Mouse (Mus musculus) intestine, postnatal 0 days (tissue): ENCODE measurements around the gene Gm5089. TPM values are rescaled to one million over a fixed set of nuclear protein-coding genes. Genes with fewer than 3 reads are reported as not detected.

Source experiments
- ATAC-seq: fragments of 200-750 bp; cut with Nextera tagmentation; 2 replicates; pipeline ENCODE4 v1.8.0; 2017; ENCODE audit warnings: mild to moderate bottlenecking, moderate TSS enrichment, moderate library complexity
- H3K27ac ChIP-seq: fragments of 300-500 bp; sonication (generic); 2 replicates; pipeline ENCODE4 v1.5.1; 2014; ENCODE audit warnings: mild to moderate bottlenecking, low read depth, low read length, moderate library complexity
- H3K27me3 ChIP-seq: fragments of 300-500 bp; sonication (generic); replicated peaks from 2 replicates; pipeline ENCODE4 v1.6.1; 2014; ENCODE audit warnings: low read length, mixed read lengths; ENCODE audit not compliant: control insufficient read depth, insufficient read depth
- H3K36me3 ChIP-seq: fragments of 300-500 bp; sonication (generic); 2 replicates; pipeline ENCODE4 v1.6.1; 2014; ENCODE audit warnings: mild to moderate bottlenecking, moderate library complexity; ENCODE audit not compliant: control insufficient read depth, insufficient read depth
- H3K4me1 ChIP-seq: fragments of 300-500 bp; sonication (generic); replicated peaks from 2 replicates; pipeline ENCODE4 v1.6.1; 2014; ENCODE audit warnings: antibody characterized with exemption, low read length, mixed read lengths; ENCODE audit not compliant: control insufficient read depth, insufficient read depth
- H3K4me2 ChIP-seq: fragments of 300-500 bp; sonication (generic); replicated peaks from 2 replicates; pipeline ENCODE4 v1.6.1; 2014; ENCODE audit warnings: low read depth, mild to moderate bottlenecking, moderate library complexity
- H3K4me3 ChIP-seq: fragments of 300-500 bp; sonication (generic); 2 replicates; pipeline ENCODE4 v1.5.1; 2014; ENCODE audit warnings: low read depth, low read length
- H3K9ac ChIP-seq: fragments of 300-500 bp; sonication (generic); 2 replicates; pipeline ENCODE4 v1.6.1; 2014; ENCODE audit warnings: mild to moderate bottlenecking, low read depth, low read length
- H3K9me3 ChIP-seq: fragments of 300-500 bp; sonication (generic); 2 replicates; pipeline ENCODE4 v1.6.1; 2016; ENCODE audit warnings: mixed run types; ENCODE audit not compliant: control insufficient read depth
- CTCF ChIP-seq: sonication (generic); IDR thresholded peaks from 2 replicates; pipeline ENCODE4 v1.5.1; 2016; ENCODE audit warnings: low read depth, mild to moderate bottlenecking, control low read depth, antibody characterized with exemption, moderate library complexity
- WGBS: fragments of 180-500 bp; shearing (Covaris S2); extraction: QIAGEN DNeasy Blood & Tissue Kit; methylation state at CpG from one replicate; pipeline ENCODE4 v1.1.7; 2014; 5-methylcytosine and 5-hydroxymethylcytosine counted together
- polyA plus RNA-seq: library from polyadenylated mRNA; unstranded; fragments of >200 nt; fragmentation: Nextera tagmentation; extraction: Ambion mirVana; gene quantifications from 2 replicates; pipeline ENCODE4 v1.2.1, GENCODE M21; 2015

Gm5089 gene
- polyA plus RNA-seq, 1 experiment from 2014 or later = not detected

DNA sequence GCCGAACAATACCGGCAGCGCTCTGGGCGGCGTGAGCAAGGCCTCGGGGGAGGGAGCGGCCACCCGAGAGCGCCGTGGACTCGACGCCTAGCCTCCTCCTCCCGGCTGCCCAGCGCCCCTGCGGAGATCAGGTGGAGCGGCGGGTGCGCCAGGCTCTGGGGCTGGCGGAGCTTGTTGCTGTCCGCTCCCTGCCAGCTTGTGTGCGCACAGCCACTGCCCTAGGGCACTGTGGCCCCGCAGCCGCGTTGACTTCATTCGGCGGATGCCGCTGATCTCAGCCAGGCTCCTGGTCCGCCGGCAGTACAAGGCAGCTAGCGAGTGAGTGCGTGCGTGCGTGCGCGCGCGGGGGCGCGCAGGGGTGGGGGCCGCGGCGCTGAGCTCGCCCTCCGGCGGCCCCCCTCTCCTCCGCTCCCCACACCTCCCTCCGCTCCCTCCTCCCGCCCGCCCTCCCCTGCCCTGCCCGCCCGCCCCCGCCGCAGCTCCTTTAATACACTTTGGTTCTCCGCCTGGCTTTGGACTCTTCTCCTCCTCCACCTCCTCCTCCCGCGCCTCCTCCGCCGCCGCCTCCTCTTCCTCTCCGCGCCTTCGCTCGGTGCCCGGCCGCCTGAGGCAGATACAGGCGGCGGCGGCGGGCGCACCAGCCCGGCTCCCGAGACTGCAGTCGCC is 24.1 kb upstream of the Gm5089 start, which contains the start of gene Zic2:
Zic2 (plus strand) TSS at position 545 of the 666 bp plus-strand sequence.
- peaks cover 99% of the 10 kb centered on the region for H3K27me3 ChIP-seq

DNA sequence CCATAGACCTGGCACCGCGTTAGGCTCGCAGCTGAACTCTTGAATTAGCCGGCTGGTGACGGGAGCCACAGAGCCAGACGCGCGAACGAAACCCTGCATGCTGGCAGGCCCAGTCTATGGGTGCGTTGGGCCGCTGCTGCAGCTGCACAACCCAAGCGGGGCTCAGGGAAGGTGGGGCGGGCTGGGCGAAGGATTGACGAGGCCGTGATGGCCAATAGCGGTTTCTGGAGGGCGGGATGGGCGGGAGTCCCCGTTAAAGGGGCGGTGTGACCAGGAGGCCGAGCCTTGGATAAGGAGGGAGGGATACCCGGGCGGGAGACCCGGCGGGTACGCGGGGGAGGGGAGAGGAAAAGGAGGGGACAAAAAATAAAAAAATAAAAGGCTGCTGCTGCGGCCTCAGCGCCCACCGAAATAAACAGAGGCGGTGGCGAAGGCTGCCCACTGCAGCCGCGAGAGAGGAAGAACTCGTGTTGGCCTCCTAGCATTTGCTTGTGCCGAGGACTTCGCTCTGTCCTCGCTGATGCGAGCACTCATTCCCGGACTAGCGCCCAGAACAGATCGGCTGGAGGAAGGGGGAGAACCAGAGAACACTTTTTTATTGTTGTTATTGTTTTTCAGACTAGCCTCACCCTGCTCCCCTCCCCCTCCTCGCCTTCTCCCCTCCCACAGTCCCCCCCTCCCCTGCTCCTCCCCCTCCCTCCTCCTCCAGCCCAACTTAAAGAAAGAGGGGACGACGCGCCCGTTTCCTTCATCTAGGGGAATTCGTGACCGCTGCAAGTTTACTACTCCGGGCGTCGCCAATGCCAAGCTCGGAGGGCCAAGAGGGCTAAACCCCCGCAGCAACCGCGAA is 23.4 kb upstream of the Gm5089 start:
- H3K9me3 ChIP-seq = no peaks in the 10 kb centered on the region
- no peak for ATAC-seq
- H3K27me3 ChIP-seq = peaks cover 99% of the 10 kb centered on the region
- H3K9ac ChIP-seq = no peak overlapping the region
- peak overlapping the region; percentile 66 for H3K4me2 ChIP-seq
- under 1% methylated on average over 55 of the region's 57 CpGs for WGBS
- no peak overlapping the region for H3K27ac ChIP-seq
- H3K4me1 ChIP-seq = no peaks in the 10 kb centered on the region
- no peaks in the 10 kb centered on the region for H3K36me3 ChIP-seq
- H3K4me3 ChIP-seq = peak overlapping the region; percentile 43
- TF ChIP-seq CTCF = no peak

More for the DNA sequence above, 24.1 kb upstream of the Gm5089 start, which contains the start of gene Zic2:
- H3K9ac ChIP-seq = no peak within 1 kb of the TSS
- TF ChIP-seq CTCF = no peak
- no peaks in the 10 kb centered on the region for H3K4me1 ChIP-seq
- 2% methylated on average over 37 of the region's 73 CpGs for WGBS
- H3K4me3 ChIP-seq = peak within 1 kb of the TSS; percentile 43
- peak; percentile 35; the same call in 1 of the 2 replicates for ATAC-seq
- H3K4me2 ChIP-seq = peak within 1 kb of the TSS; percentile 66
- no peaks in the 10 kb centered on the region for H3K9me3 ChIP-seq
- H3K27ac ChIP-seq = no peak within 1 kb of the TSS
- no peaks in the 10 kb centered on the region for H3K36me3 ChIP-seq

DNA sequence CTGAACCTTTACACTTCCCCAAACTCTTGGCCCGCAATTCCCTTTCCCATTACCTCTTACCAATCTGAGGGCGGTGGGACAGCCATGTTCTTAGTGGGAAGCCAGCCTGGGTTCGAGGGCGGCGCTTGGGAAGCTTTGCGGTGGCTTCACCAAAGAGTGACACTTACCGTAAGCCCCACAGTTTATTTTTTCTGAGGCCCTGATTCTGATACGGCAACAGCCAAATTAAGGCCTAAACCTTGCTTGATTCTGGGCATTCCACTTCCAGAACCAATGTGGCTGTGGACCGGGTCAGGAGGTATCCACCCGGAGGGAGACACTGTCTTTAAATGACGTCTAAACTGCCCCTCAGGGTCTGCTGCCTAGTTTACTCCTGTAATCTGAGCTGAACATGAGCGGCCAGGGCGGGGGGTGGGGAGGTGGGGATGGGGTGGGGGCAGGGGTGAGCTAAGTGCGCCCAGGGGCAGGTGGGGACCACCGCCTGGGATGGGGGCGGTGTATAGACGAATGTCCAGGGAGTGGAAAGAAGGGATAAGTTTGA is 22.4 kb upstream of the Gm5089 start:
- H3K9me3 ChIP-seq = no peaks in the 10 kb centered on the region
- TF ChIP-seq CTCF = no peak
- H3K27me3 ChIP-seq = peaks cover 99% of the 10 kb centered on the region
- H3K4me2 ChIP-seq = no peak overlapping the region
- no peak for ATAC-seq
- H3K4me1 ChIP-seq = no peaks in the 10 kb centered on the region
- H3K27ac ChIP-seq = no peak overlapping the region
- no peak overlapping the region for H3K4me3 ChIP-seq
- H3K36me3 ChIP-seq = no peaks in the 10 kb centered on the region
- H3K9ac ChIP-seq = no peak overlapping the region
- 2% methylated on average over 17 of the region's 17 CpGs for WGBS

DNA sequence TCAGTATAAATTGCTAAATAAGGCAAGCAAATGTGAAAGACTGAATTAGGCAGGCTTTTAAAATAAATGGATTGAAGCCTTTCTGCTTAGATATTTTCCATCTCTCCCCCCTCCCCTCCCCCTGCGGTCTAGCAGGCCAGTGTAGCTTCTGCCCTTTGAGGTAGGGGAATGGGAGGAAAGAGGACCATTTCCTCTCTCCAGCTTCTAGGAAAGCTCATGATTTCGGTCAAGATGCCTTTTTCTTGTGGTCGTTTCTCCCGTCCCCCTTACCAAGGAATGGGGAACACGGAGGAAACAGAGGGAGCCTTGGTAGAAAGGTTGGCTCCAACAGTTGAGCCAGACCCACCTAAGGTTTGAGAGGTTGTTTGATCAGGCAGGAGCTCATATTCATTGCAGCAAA is 21.7 kb upstream of the Gm5089 start:
- H3K4me2 ChIP-seq = no peak overlapping the region
- H3K4me3 ChIP-seq = no peak overlapping the region
- no peak overlapping the region for H3K9ac ChIP-seq
- no peak for ATAC-seq
- no peaks in the 10 kb centered on the region for H3K36me3 ChIP-seq
- H3K27me3 ChIP-seq = peaks cover 99% of the 10 kb centered on the region
- H3K9me3 ChIP-seq = no peaks in the 10 kb centered on the region
- no peak for TF ChIP-seq CTCF
- H3K4me1 ChIP-seq = no peaks in the 10 kb centered on the region
- 3% methylated on average over 5 of the region's 5 CpGs for WGBS
- H3K27ac ChIP-seq = no peak overlapping the region

DNA sequence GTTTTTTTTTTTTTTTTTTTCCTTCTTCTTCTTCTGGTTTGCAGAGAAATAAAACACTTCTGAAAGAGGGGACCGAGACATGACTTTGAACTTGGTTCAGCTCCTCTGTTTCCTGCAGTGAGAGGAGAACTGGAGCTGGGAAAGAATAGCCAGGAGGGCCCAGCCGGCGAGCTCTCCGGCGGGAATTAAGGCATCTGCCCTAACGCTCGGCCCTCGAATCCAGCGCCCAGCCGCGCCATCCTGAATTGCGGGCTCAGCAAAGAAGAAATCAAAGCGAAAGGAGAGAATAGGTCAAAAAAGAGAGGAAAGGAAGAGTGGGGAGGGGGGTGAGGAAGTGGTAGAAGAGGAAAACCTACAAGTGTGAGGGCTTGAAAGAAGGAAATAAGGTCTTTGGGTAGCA is 21.2 kb upstream of the Gm5089 start:
- no peak for TF ChIP-seq CTCF
- Histone ChIP-seq H3K9me3 (no peaks in the 10 kb centered on the region), H3K9ac (no peak overlapping the region), H3K4me1 (no peaks in the 10 kb centered on the region), H3K27me3 (peaks cover 99% of the 10 kb centered on the region), H3K4me3 (no peak overlapping the region), H3K36me3 (no peaks in the 10 kb centered on the region), H3K27ac (no peak overlapping the region), H3K4me2 (no peak overlapping the region)
- no peak for ATAC-seq
- WGBS = 1% methylated on average over 13 of the region's 13 CpGs

DNA sequence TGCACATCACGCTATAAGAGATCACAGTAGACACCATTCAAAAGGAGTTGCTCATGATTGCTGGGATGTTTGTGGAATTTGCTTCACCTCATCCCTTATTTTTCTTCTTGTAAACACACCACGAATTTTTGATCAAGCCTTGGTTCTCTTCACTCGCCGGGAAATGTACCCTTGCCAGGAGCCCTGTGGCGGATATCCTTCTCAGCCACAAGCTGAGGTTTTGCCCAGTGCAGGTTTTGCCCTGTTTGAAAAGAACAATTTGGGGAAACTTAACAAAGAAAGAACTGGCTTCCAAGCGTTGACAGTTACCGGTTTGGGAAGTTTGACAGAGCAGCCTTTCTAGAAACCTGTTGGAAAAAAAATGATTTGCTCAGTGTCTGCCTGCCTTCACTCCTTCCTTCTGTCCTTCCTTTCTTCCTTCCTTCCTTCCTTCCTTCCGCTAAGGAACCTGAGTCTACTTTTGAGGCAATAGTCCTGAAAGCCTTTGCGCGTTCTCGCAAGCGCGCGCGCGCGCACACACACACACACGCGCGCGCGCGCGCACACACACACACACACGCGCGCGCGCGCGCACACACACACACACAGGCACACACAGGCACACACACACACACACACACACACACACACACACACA is 20.7 kb upstream of the Gm5089 start:
- WGBS = 11% methylated on average over 29 of the region's 31 CpGs
- no peak for ATAC-seq
- no peak for TF ChIP-seq CTCF
- Histone ChIP-seq H3K27me3 (peaks cover 99% of the 10 kb centered on the region), H3K4me1 (no peaks in the 10 kb centered on the region), H3K4me2 (no peak overlapping the region), H3K9ac (no peak overlapping the region), H3K9me3 (no peaks in the 10 kb centered on the region), H3K4me3 (no peak overlapping the region), H3K36me3 (no peaks in the 10 kb centered on the region), H3K27ac (no peak overlapping the region)
